Mouse (Mus musculus): ENCODE measurements at regions not wholly inside any gene's neighbourhood (a gene's known extent, or its start where the extent isn't known, plus 50 kb on each side); places are given as distances from the start of the nearest gene placed in this dataset.

GRCm38 (mm10) chr12:32315099-32315783 lies 63.3 kb upstream of the Ccdc71l start:
- no peak for TF ChIP-seq EP300 (IDR thresholded peaks at IDR 0.05; ENCODE audit: insufficient read depth, low read depth, low read length)
- no peak for TF ChIP-seq POLR2A (IDR thresholded peaks at IDR 0.05; ENCODE audit: insufficient read depth, low read length)
- TF ChIP-seq CTCF (IDR thresholded peaks at IDR 0.05; ENCODE audit: low read depth, low read length) = no peak
